Mouse (Mus musculus): ENCODE measurements around the gene Akr1b10. TPM values are rescaled to one million over a fixed set of nuclear protein-coding genes. Genes with fewer than 3 reads are reported as not detected.

Akr1b10 gene
- polyA plus RNA-seq, 1 experiment from 2014 or later, result 5.7 TPM

- no peaks in the 10 kb centered on the region for H3K9me3 ChIP-seq
- no peak overlapping the region for H3K4me3 ChIP-seq
- no peaks in the 10 kb centered on the region for H3K27me3 ChIP-seq
- no peak overlapping the region for H3K9ac ChIP-seq (replicated peaks)
- no peak overlapping the region for H3K4me2 ChIP-seq (replicated peaks)
- H3K27ac ChIP-seq (replicated peaks), result no peak overlapping the region
- no peaks in the 10 kb centered on the region for H3K36me3 ChIP-seq
- H3K4me1 ChIP-seq, result no peaks in the 10 kb centered on the region
- no peak for ATAC-seq (replicated peaks)
Measured at GRCm38 (mm10) chr6:34419071-34419470, 35.1 kb downstream of the Akr1b10 start.

GRCm38 (mm10) chr6:34439006-34439405, 55.0 kb downstream of the Akr1b10 start:
- ATAC-seq (replicated peaks), result no peak
- Histone ChIP-seq H3K4me1 (no peaks in the 10 kb centered on the region), H3K27ac (replicated peaks) (no peak overlapping the region), H3K9me3 (no peaks in the 10 kb centered on the region), H3K36me3 (no peaks in the 10 kb centered on the region), H3K4me3 (no peak overlapping the region), H3K27me3 (no peaks in the 10 kb centered on the region), H3K4me2 (replicated peaks) (no peak overlapping the region), H3K9ac (replicated peaks) (no peak overlapping the region)
- 71% methylated on average over 2 of the region's 2 CpGs for WGBS

GRCm38 (mm10) chr6:34441556-34442257, 57.7 kb downstream of the Akr1b10 start:
- no peak for ATAC-seq (replicated peaks)
- no peaks in the 10 kb centered on the region for H3K36me3 ChIP-seq
- 67% methylated on average over 9 of the region's 9 CpGs for WGBS
- no peak overlapping the region for H3K9ac ChIP-seq (replicated peaks)
- no peak overlapping the region for H3K27ac ChIP-seq (replicated peaks)
- no peaks in the 10 kb centered on the region for H3K27me3 ChIP-seq
- H3K9me3 ChIP-seq, result no peaks in the 10 kb centered on the region
- no peaks in the 10 kb centered on the region for H3K4me1 ChIP-seq
- H3K4me2 ChIP-seq (replicated peaks), result no peak overlapping the region
- H3K4me3 ChIP-seq, result no peak overlapping the region

GRCm38 (mm10) chr6:34443791-34444190, 59.8 kb downstream of the Akr1b10 start:
- Histone ChIP-seq H3K4me1 (no peaks in the 10 kb centered on the region), H3K4me3 (no peak overlapping the region), H3K9me3 (no peaks in the 10 kb centered on the region), H3K9ac (replicated peaks) (no peak overlapping the region), H3K27me3 (no peaks in the 10 kb centered on the region), H3K27ac (replicated peaks) (no peak overlapping the region), H3K4me2 (replicated peaks) (no peak overlapping the region), H3K36me3 (no peaks in the 10 kb centered on the region)
- ATAC-seq (replicated peaks), result no peak
- 91% methylated on average over 2 of the region's 2 CpGs for WGBS

Other genes starting within 250 kb of the Akr1b10 start
- 47.5 and 48.8 TPM in 2 replicates for gene Slc35b4, start 207.1 kb upstream of the Akr1b10 start, polyA plus RNA-seq (2015; fragmentation: Nextera tagmentation; extraction: Ambion mirVana)
- 92.2 and 96.9 TPM in 2 replicates for gene Akr1b3, start 66.7 kb upstream of the Akr1b10 start, polyA plus RNA-seq (2015; fragmentation: Nextera tagmentation; extraction: Ambion mirVana)
- gene Akr1b8, start 30.1 kb upstream of the Akr1b10 start, polyA plus RNA-seq (2015; fragmentation: Nextera tagmentation; extraction: Ambion mirVana), result 2.2 and 3.1 TPM in 2 replicates
- 0.14 TPM in 1 of 2 replicates, not detected in the other for gene Akr1b7, start 28.1 kb downstream of the Akr1b10 start, polyA plus RNA-seq (2015; fragmentation: Nextera tagmentation; extraction: Ambion mirVana)
- 64.8 and 73.0 TPM in 2 replicates for gene Bpgm, start 92.0 kb downstream of the Akr1b10 start, polyA plus RNA-seq (2015; fragmentation: Nextera tagmentation; extraction: Ambion mirVana)
- 63.8 and 66.9 TPM in 2 replicates for gene Cald1, start 214.3 kb downstream of the Akr1b10 start, polyA plus RNA-seq (2015; fragmentation: Nextera tagmentation; extraction: Ambion mirVana)